Mouse (Mus musculus): Measurements from ENCODE around the gene Gdpd5. TPM values are rescaled to one million over a fixed set of nuclear protein-coding genes. Genes with fewer than 3 reads are reported as not detected.
"Not testable (repeated sequence)": the region's sequence is repeated elsewhere in the genome, so short reads cannot be mapped to it uniquely, and the experiment has no call there.

Gdpd5 gene
- total RNA-seq, 2 experiments from 2014 or later: 5.4 to 6.7 TPM

DNA sequence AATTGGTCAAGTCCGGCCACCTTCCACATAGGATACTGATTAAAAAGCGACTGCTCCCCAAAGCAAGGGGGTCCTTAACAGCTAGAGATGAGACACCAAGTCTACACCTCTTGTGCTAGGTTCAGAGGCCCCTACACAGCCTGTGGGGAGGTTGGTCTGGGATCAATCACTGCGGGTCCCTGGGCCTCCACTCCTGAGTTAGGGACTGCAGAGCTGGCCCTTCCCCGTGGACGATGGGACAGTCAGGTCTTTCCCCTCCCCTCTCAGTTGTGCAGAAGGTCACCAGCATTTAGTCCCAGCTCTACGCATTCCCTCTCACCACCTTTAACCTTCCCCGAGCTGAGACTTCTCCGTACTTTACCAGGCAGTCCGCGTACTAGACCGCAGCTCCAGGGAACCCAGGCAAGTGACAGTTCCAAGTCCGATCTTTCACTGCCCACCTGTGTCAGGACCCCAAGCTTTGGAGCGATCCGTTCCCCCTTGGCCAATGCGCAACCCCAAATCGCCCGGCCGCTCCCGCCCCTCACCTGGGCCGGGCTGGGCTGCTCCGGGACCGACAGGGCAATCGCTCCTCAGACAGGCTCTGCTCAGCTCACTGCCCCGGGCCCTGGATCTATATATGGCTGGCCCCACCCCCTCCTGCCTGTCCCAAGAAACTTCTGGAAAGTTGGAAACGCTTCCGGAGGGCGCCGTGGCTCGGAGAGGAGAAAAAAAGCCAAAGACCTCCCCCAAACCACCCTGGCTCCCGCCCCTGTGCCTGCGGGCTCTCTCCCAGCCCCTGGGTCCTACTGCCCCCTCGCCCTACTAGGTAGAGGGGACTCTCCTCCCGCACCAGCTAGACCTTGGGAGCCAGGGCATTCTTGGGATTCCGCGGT lies 28.5 kb upstream of the Gdpd5 start, which contains the start of gene Serpinh1:
Gene Serpinh1 (minus strand): TSS at position 714 of the 875 bp plus-strand sequence.
- TF ChIP-seq CTCF (IDR thresholded peaks at IDR 0.05): no peak
- H3K27ac ChIP-seq: peak within 1 kb of the TSS; percentile 97
- H3K4me3 ChIP-seq: peak within 1 kb of the TSS; percentile 85
- intact Hi-C loops (cut with DNase I): no loop called here
- DNase-seq: peak; percentile 93

DNA sequence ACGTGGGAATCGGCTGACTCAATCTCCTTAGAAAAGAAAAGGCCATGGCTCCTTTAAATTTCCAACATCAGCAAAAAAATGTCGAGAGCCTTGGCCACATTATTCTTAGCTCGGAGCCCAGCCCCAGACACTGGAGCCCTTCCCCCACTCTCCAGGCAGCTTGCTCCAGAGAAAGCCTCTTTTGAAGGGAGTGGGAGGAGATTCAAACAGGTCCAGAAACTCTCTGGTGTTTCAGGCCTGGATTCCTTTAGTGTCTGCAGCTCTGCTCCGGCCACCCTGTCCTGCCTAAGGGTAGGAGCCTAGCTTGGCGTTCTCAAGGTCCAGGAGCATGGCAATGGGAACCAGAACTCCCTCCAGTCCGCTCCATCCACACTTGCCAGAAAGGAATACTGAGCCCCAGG lies 25.5 kb upstream of the Gdpd5 start:
- peak; percentile 85 for DNase-seq
- TF ChIP-seq CTCF (IDR thresholded peaks at IDR 0.05): no peak
- Histone ChIP-seq H3K4me3 (peak overlapping the region; percentile 63), H3K27ac (peak overlapping the region; percentile 97)
- intact Hi-C loops (cut with DNase I): no loop called here

DNA sequence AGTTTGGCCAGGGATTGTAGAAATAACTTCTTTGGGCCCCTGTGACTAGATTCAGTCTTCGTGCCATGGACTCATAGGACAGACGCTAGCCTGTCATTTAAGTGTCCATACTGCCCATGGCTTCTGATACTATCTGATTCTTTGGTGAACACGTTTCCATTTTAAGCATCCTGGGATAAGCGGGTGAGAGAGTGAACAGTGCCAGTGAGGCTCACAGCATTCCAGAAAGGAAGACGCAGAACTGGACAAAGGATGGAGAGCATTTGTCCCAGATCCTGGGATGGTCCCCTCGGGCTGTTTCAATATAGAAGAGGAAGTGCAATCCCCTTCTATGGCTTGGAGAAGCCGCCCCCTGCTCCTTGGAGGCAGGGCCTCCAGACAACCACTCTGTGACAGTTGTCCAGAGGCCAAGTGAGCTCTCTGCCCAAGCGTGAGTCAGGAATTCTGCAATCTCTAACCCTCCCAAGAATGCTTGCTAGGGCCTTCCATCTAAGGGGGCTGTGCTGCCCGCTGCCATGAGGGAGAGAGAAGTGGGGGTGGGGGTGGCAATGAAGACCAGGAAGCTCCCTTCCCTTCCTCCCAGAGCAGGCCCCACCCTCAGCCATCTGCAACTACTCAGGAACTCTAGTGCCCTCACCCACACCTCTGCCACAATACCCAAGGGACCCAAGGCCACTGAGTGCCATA lies 24.8 kb upstream of the Gdpd5 start:
- DNase-seq: peak; percentile 71
- Histone ChIP-seq H3K4me3 (peak overlapping the region; percentile 63), H3K27ac (peak overlapping the region; percentile 97)
- no peak for TF ChIP-seq CTCF (IDR thresholded peaks at IDR 0.05)
- intact Hi-C loops (cut with DNase I): no loop called here

DNA sequence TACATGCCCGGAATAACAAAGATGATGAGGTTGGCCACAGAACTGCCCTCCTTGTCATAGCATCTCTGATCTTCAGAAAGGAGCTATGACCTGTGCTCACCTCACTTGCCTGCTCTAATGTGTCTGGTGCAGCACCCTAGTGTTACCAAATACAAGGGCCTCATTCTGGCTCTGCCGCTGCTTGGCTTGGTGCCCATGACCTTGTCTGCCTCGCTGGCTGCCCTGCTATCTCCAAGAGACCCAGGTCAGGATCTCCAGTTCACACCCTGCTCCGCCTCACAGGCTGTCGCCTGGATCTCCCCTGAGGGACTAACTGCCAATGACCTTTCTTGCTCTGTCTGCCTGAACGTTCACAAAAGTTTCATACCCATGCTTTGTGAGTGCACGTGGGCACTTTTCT lies 24.0 kb upstream of the Gdpd5 start:
- H3K4me3 ChIP-seq: no peak overlapping the region
- DNase-seq: peak; percentile 65
- TF ChIP-seq CTCF (IDR thresholded peaks at IDR 0.05): no peak

DNA sequence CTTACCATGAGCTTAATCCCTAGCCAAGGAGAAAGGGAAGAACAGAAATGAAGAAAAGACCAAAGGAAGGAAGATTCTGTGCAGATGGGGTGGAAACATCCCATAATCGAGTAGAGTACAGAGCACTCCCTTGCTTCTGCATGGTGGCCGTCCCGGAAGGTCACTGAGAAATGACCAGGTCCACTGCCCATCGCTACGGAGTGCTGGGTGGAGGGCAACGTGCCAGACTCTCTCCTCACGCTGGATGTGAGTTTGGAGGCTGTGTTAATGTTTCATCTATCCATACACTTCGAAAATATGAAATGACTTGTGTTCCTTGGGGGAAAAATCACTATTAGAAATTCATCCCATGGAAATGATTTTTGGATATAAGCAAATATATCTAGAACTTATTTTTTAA lies 22.8 kb upstream of the Gdpd5 start:
- DNase-seq: no peak
- no peak for TF ChIP-seq CTCF (IDR thresholded peaks at IDR 0.05)
- no peak overlapping the region for H3K27ac ChIP-seq
- intact Hi-C loops (cut with DNase I): no loop called here
- H3K4me3 ChIP-seq: no peak overlapping the region

More for the DNA sequence above, 24.0 kb upstream of the Gdpd5 start:
- intact Hi-C loops (cut with DNase I): no loop called here
- H3K27ac ChIP-seq: peak overlapping the region; percentile 97

DNA sequence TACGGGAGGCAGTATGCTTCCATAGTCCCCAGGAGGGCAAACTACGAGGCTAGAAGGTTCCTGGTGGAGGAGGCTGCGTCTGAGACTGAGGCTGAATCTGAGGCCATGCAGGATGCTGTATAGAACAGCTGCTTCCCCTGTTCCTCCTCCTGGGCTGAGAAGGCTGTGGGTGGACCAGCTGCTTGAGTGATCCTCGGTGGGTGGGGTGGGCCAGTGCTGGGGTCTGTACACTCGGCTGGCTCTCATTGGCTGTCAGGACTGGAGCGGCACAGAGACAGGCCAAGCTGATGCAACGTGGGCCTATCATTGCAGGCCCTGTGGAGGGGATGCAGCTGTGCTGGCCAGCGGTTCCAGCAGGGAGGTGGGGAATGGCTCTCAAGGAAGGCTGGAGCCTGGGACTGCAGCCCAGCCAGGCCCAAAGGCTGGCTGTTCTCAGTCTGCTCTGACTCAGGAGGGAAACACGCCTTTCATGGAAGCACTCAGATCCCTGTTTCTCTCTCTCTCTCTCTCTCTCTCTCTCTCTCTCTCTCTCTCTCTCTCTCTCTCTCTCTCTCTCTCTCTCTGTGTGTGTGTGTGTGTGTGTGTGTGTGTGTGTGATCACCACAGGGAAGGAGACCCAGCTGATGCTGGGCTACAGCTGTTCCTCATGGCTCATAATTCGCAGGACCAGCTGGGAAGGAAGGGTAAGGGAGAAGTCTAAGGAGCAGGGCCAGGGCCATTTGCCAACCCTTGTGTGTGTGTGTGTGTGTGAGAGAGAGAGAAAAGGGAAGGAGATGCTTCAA lies 21.0 kb upstream of the Gdpd5 start:
- no peak for TF ChIP-seq CTCF (IDR thresholded peaks at IDR 0.05)
- DNase-seq: peak; percentile 92
- H3K27ac ChIP-seq: peak overlapping the region; percentile 89
- H3K4me3 ChIP-seq: peak overlapping the region; percentile 11; the same call in 1 of the 2 replicates
- intact Hi-C loops (cut with DNase I): no loop called here

DNA sequence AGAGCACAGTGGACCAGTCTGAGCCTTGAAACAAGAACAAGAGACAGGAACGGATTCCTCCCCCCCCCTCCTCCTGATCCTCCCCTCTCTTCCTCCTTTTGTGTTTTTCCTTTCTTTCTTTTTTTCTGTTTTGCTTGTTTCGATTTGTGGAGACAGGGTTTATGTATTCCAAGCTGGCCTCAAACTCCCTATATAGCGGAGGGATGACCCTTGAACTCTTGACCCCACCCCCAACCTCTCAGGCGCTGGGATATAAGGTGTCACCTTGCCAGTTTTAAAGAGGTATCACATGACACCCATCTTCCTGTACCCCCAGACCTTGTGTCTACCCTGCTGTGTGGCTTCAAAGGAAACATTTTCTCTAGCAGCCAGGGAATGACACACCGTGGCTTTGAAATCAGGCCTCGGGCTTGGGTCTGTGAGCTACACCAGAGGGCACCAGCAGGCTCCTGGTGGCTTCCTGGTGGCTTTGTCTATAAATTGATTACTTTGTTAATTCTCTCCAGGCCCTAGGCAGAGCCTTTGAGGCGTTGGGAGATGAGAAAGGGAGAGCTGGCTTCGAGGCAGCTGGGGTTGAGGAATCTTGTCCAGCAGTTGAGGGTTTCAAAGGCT lies 20.3 kb upstream of the Gdpd5 start:
- H3K27ac ChIP-seq: peak overlapping the region; percentile 89
- no peak for TF ChIP-seq CTCF (IDR thresholded peaks at IDR 0.05)
- intact Hi-C loops (cut with DNase I): no loop called here
- H3K4me3 ChIP-seq: 0 out of 2 replicates have a peak overlapping the region, but pooled peaks have one; percentile 11
- DNase-seq: no peak

DNA sequence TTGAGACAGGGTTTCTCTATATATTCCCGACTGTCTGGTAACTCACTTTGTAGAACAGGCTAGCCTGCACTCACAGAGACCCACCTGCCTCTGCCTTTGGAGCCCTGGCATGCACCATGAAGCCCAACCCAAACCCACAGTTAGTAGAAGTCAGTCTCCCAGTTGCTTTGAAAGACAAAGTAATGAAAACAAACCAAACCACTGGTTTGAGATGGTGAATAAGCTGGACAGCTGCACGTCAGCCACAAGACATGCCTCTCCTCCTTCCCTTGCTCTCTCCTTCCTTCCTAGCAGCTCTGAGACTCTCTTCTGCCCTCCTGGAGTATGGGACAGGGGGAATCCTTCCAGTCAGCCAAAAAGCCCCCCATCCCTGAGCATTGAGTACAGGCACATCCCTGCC lies 19.1 kb upstream of the Gdpd5 start:
- no peak overlapping the region for H3K27ac ChIP-seq
- no peak overlapping the region for H3K4me3 ChIP-seq
- DNase-seq: no peak
- TF ChIP-seq CTCF (IDR thresholded peaks at IDR 0.05): no peak
- intact Hi-C loops (cut with DNase I): no loop called here

DNA sequence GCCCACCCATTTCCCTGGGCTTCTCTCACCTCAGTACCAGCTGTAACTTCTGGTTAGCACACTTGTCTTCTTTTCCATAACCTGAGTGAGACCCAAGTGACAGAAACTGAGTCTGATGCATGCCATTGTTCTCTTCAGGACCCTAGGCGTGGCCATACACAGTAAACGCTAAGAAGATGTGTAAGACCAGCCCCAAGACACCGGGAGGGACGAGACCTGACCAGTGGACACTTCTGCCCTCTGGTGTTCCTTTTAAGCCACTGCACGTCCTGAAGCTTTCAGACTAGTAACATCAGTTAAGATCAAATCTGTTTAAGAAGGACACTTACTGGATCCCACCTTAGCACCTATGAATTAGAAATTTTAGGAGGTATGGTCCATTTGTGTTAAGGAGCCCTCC lies 16.1 kb upstream of the Gdpd5 start:
- peak; percentile 99 for TF ChIP-seq CTCF (IDR thresholded peaks at IDR 0.05)
- Histone ChIP-seq H3K4me3 (no peak overlapping the region), H3K27ac (no peak overlapping the region)
- DNase-seq: peak; percentile 72
- intact Hi-C loops (cut with DNase I): loop anchor here (1.0 kb wide), 1 partner anchor 33 kb away; no protein-coding TSS in a partner anchor

DNA sequence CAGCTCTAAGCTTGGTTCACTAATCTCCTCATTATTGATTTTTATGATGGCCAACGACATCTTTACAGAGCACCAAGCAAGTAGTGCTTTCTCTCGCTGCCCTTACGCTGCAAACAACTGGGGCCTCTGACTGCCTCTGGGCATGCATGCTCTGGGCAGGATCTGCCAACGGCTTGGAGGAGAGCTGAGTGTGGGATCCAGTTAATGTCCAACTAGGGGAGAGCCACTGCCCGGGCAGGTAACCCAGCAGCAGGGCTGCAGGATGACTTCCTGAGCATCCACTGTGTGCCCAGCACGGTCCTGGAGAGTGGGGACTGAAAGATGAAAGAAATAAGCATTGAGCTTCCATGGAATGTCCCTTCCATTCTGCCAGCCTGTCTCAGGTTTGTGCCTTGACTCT lies 14.5 kb upstream of the Gdpd5 start:
- TF ChIP-seq CTCF (IDR thresholded peaks at IDR 0.05): no peak
- Histone ChIP-seq H3K27ac (no peak overlapping the region), H3K4me3 (no peak overlapping the region)
- intact Hi-C loops (cut with DNase I): no loop called here
- DNase-seq: no peak

DNA sequence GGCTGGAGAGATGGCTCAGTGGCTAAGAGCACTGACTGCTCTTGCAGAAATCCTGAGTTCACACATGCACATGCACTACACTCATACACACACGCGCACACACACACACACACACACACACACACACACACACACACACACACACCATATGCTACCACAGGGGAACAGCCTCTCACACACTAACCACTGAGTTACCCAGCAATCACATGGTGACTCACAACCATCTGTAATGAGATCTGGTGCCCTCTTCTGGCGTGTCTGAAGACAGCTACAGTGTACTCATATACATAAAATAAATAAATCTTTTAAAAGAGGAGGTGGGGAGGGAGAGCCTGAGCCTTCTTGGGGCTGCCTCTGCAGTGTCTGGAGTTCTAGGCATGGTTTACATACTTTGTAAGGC lies 6.9 kb upstream of the Gdpd5 start:
- intact Hi-C loops (cut with DNase I); H3K4me3 ChIP-seq; H3K27ac ChIP-seq; DNase-seq: not testable (repeated sequence)
- TF ChIP-seq CTCF (IDR thresholded peaks at IDR 0.05): peak; percentile 33; the same call in 1 of the 2 replicates

DNA sequence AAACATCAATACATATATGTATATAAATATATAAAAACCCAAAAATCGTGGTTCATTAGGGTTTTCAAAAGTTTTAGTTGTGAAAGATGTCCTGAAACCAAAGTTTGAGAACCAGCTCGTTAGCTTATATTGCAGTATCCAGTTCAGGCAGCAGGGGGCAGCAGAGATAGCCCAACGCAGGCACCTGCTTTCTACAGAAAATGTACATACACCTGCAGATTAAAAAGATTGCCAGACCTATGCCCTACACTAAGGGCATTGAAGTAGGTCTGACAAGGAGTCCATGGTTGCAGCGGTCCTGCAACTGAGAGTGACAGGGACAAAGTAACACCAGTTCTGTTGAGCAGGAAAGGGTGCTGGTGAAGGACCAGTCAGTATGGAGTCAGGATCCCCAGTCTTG lies 5.8 kb upstream of the Gdpd5 start:
- TF ChIP-seq CTCF (IDR thresholded peaks at IDR 0.05): peak; percentile 99
- H3K4me3 ChIP-seq: no peak overlapping the region
- peak; percentile 80 for DNase-seq
- H3K27ac ChIP-seq: no peak overlapping the region
- intact Hi-C loops (cut with DNase I): loop anchor here (1.0 kb wide), 1 partner anchor 75 kb away; no protein-coding TSS in a partner anchor

Measured in gastrocnemius, adult 2 months (tissue).